8 mouse cellular contexts compared by ENCODE assay signal in genomic region chr9:65828016-65828403, GRCm38 (mm10). TPM values are rescaled to one million over a fixed set of nuclear protein-coding genes. Genes with fewer than 3 reads are reported as not detected.
A peak's percentile ranks its signal among the peaks of the same experiment; 100 is the strongest.
DNase-seq lines count a peak whose midpoint lies in the region; ATAC-seq and TF ChIP-seq lines count a peak whose summit lies in the region.

No protein-coding gene starts in this region.

- no peaks in the 10 kb centered on the region for H3K27me3 ChIP-seq in erythroblast, embryonic 14.5 days (ENCODE audit: control insufficient read depth)
- H3K27me3 ChIP-seq in limb, embryonic 15.5 days, result no peaks in the 10 kb centered on the region
- no peaks in the 10 kb centered on the region for H3K27me3 ChIP-seq in stomach, postnatal 0 days (ENCODE audit: control insufficient read depth, insufficient read depth, low read length)

- peak overlapping the region; percentile 95 for H3K9ac ChIP-seq in limb, embryonic 15.5 days
- H3K9ac ChIP-seq in stomach, postnatal 0 days (ENCODE audit: low read length), result peak overlapping the region; percentile 96

- DNase-seq in thymus, postnatal 14 days, result peak; percentile 9
- no peak for DNase-seq in thymus, postnatal 0 days (ENCODE audit: low spot score)
- no peak for DNase-seq in stomach, postnatal 0 days (ENCODE audit: low spot score)
- DNase-seq in spleen, adult 18-20 months, result no peak
- no peak for DNase-seq in spleen, postnatal 10 days (ENCODE audit: low spot score in 2 of 2)

- no peaks in the 10 kb centered on the region for H3K9me3 ChIP-seq in erythroblast, embryonic 14.5 days (ENCODE audit: control insufficient read depth, low read length)
- no peaks in the 10 kb centered on the region for H3K9me3 ChIP-seq in limb, embryonic 15.5 days
- no peaks in the 10 kb centered on the region for H3K9me3 ChIP-seq in stomach, postnatal 0 days (ENCODE audit: control insufficient read depth, low read length)

- TF ChIP-seq CTCF in stomach, postnatal 0 days (IDR thresholded peaks at IDR 0.05; ENCODE audit: low read depth), result no peak

- H3K4me1 ChIP-seq in erythroblast, embryonic 14.5 days (ENCODE audit: control insufficient read depth), result peaks cover 57% of the 10 kb centered on the region
- H3K4me1 ChIP-seq in limb, embryonic 15.5 days, result peaks cover 31% of the 10 kb centered on the region
- H3K4me1 ChIP-seq in stomach, postnatal 0 days (replicated peaks; ENCODE audit: control insufficient read depth, insufficient read depth), result peaks cover 8% of the 10 kb centered on the region; the same call in 1 of the 2 replicates

- H3K4me2 ChIP-seq in limb, embryonic 15.5 days, result peak overlapping the region; percentile 66
- H3K4me2 ChIP-seq in stomach, postnatal 0 days (replicated peaks; ENCODE audit: low read depth), result peak overlapping the region; percentile 67

- peak overlapping the region; percentile 98 for H3K27ac ChIP-seq in limb, embryonic 15.5 days
- H3K27ac ChIP-seq in stomach, postnatal 0 days (replicated peaks), result peak overlapping the region; percentile 99

- H3K4me3 ChIP-seq in erythroblast, embryonic 14.5 days (replicated peaks), result peak overlapping the region; percentile 85
- H3K4me3 ChIP-seq in limb, embryonic 15.5 days, result peak overlapping the region; percentile 85
- peak overlapping the region; percentile 84 for H3K4me3 ChIP-seq in stomach, postnatal 0 days (ENCODE audit: low read depth, low read length)

- TF ChIP-seq EP300 in stomach, postnatal 0 days (optimal IDR thresholded peaks at IDR 0.05), result no peak

- WGBS in limb, embryonic 15.5 days, result under 1% methylated on average over 13 of the region's 13 CpGs
- WGBS in stomach, postnatal 0 days, result under 1% methylated on average over 13 of the region's 13 CpGs

- H3K36me3 ChIP-seq in erythroblast, embryonic 14.5 days (ENCODE audit: control insufficient read depth), result peaks cover 4% of the 10 kb centered on the region
- no peaks in the 10 kb centered on the region for H3K36me3 ChIP-seq in limb, embryonic 15.5 days
- H3K36me3 ChIP-seq in stomach, postnatal 0 days (ENCODE audit: control insufficient read depth, insufficient read depth, low read length), result no peaks in the 10 kb centered on the region

- no peak for ATAC-seq in erythroblast, adult 5-6 weeks (replicated peaks; ENCODE audit: low FRiP score, poor library complexity, severe bottlenecking)
- no peak for ATAC-seq in limb, embryonic 15.5 days (ENCODE audit: insufficient number of reproducible peaks, low FRiP score, low TSS enrichment, low read depth)
- ATAC-seq in stomach, postnatal 0 days (ENCODE audit: low FRiP score, low TSS enrichment), result no peak

RNA-seq across cellular contexts. Expression of gene Zfp609, which starts 0.6 kb away (rescaled TPM):
- polyA plus RNA-seq in erythroblast, embryonic 14.5 days (2012), result 0.53 and 1.2 TPM in 2 replicates
- total RNA-seq in erythroblast, adult 5-6 weeks (2015; ENCODE audit: low replicate concordance), result 4.0 and 7.3 TPM in 2 replicates
- 1.1 and 2.5 TPM in 2 replicates for total RNA-seq in erythroblast, adult 5-6 weeks (2017; ENCODE audit: low replicate concordance)
- 1.6 and 2.0 TPM in 2 replicates for polyA plus RNA-seq in thymus, postnatal 0 days (2015; fragmentation: Nextera tagmentation; extraction: Ambion mirVana)
- 5.7 and 6.9 TPM in 2 replicates for polyA plus RNA-seq in limb, embryonic 15.5 days (2015; fragmentation: Nextera tagmentation; extraction: Ambion mirVana)
- 2.4 and 2.7 TPM in 2 replicates for polyA plus RNA-seq in stomach, postnatal 0 days (2015; fragmentation: Nextera tagmentation; extraction: Ambion mirVana)
